Mouse (Mus musculus) thymus, adult 2 months (tissue): ENCODE data around the gene Dclk1.

ENCODE experiments used
- CTCF ChIP-seq: fragments of 200-500 bp; IDR thresholded peaks from 2 replicates; pipeline ENCODE4 v1.5.1; 2012; ENCODE audit warnings: mild to moderate bottlenecking, control low read depth, low read length, moderate library complexity, borderline replicate concordance; ENCODE audit not compliant: control insufficient read depth, poor library complexity, insufficient read depth; ENCODE audit errors: extremely low read depth
- POLR2A ChIP-seq: fragments of 200-500 bp; IDR thresholded peaks from 2 replicates; pipeline ENCODE4 v1.6.1; 2012; ENCODE audit warnings: mild to moderate bottlenecking, low read length, control low read depth, moderate library complexity; ENCODE audit not compliant: control insufficient read depth, poor library complexity, insufficient read depth; ENCODE audit errors: extremely low read depth

- TF ChIP-seq CTCF: no peak
- TF ChIP-seq POLR2A: no peak
Observed at GRCm38 (mm10) chr3:55524491-55525195, 282.5 kb downstream of the Dclk1 start.
